Mouse (Mus musculus): Measurements from ENCODE around the gene Neu1.

- TF ChIP-seq ETS1 (conservative IDR thresholded peaks at IDR 0.05; ENCODE audit: low read depth, low read length) (no peak), CTCF (conservative IDR thresholded peaks at IDR 0.05 in 1 of 2, IDR thresholded peaks at IDR 0.05 in 1 of 2; ENCODE audit: low read depth in 2 of 2, low read length in 2 of 2) (peak; percentile 67 to 73), USF1 (IDR thresholded peaks at IDR 0.05; ENCODE audit: low read depth, low read length) (no peak), ZNF384 (IDR thresholded peaks at IDR 0.05; ENCODE audit: low read depth, low read length) (peak; percentile 67; the same call in 1 of the 2 replicates), KAT2A (IDR thresholded peaks at IDR 0.05; ENCODE audit: insufficient replicate concordance, low read length) (peak; percentile 78; the same call in 1 of the 2 replicates), MAFK (IDR thresholded peaks at IDR 0.05; ENCODE audit: insufficient replicate concordance, low read length) (no peak), POLR2A (IDR thresholded peaks at IDR 0.05; ENCODE audit: low read depth, low read length) (peak; percentile 99)
Measured at GRCm38 (mm10) chr17:34952378-34953040, 21.5 kb downstream of the Neu1 start.

Data from CH12.LX (cell line).